Mouse (Mus musculus) erythroblast, embryonic 14.5 days (primary cell): ENCODE measurements around the gene Cys1.
"Not testable (repeated sequence)": the region's sequence is repeated elsewhere in the genome, so short reads cannot be mapped to it uniquely, and the experiment has no call there.

Source experiments
- GATA1 ChIP-seq: IDR thresholded peaks from 2 replicates; pipeline ENCODE4 v1.6.1; 2012; ENCODE audit warnings: low read length, inconsistent platforms, mixed read lengths
- TAL1 ChIP-seq: IDR thresholded peaks from 3 replicates; pipeline ENCODE4 v1.6.1; 2012; ENCODE audit warnings: low read length, inconsistent platforms, mixed read lengths

DNA sequence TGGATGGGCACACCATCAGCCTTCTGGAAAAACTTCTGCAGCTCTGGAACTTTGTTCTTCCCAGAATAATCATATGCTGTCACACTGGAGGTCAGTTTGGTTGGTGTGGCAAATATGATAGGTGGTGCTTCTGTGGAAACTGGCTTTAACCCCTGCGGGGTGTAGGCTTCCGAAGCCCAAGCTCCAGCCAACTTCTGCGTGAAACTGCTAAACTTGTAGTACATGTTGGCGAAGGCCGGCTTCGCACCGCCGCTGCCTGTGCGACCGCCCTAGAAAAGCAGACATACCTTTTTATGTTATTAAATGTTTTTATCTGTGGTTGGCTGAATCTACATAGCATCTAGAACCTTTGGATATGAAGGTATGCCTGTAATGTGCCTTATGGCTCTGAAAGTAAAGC lies 42.8 kb downstream of the Cys1 start:
- not testable (repeated sequence) for TF ChIP-seq GATA1, TAL1
